Mouse (Mus musculus) MEL (cell line): ENCODE measurements around the gene Izumo1. TPM values are rescaled to one million over a fixed set of nuclear protein-coding genes. Genes with fewer than 3 reads are reported as not detected.
"Not testable (repeated sequence)": the region's sequence is repeated elsewhere in the genome, so short reads cannot be mapped to it uniquely, and the experiment has no call there.

Experiments used
- DNase-seq: peaks from one replicate; pipeline ENCODE4 v3.0.0; 2011; ENCODE audit warnings: low read depth, low spot score
- H3K27ac ChIP-seq: 2 replicates; pipeline ENCODE4 v1.5.1; 2012; ENCODE audit warnings: low read depth, mild to moderate bottlenecking, control low read depth, low read length, moderate library complexity; ENCODE audit not compliant: control insufficient read depth
- H3K27me3 ChIP-seq, 2 experiments: fragments of 150-350 bp in 1 of 2; sonication (generic) in 1 of 2; 2 replicates each; pipeline ENCODE4 v1.6.1; 2012; ENCODE audit warnings: low read length in 2 of 2, mild to moderate bottlenecking in 2 of 2, improper control_type of control experiment in 1 of 2, moderate library complexity in 1 of 2; ENCODE audit not compliant: insufficient read depth in 2 of 2, control insufficient read depth in 1 of 2
- H3K36me3 ChIP-seq, 2 experiments: 2 replicates each; pipeline ENCODE4 v1.6.1; 2012 to 2014; ENCODE audit warnings: low read length in 2 of 2, improper control_type of control experiment in 1 of 2, inconsistent platforms in 1 of 2, mild to moderate bottlenecking in 1 of 2; ENCODE audit not compliant: insufficient read depth in 2 of 2, control insufficient read depth in 1 of 2
- H3K4me1 ChIP-seq, 2 experiments: fragments of 150-350 bp in 1 of 2; sonication (generic) in 1 of 2; 2 replicates each; pipeline ENCODE4 v1.6.1; 2012; ENCODE audit warnings: low read length in 2 of 2, improper control_type of control experiment in 1 of 2, mild to moderate bottlenecking in 1 of 2; ENCODE audit not compliant: insufficient read depth in 2 of 2, control insufficient read depth in 1 of 2
- H3K4me3 ChIP-seq, 2 experiments: fragments of 150-350 bp in 1 of 2; sonication (generic) in 1 of 2; 2 replicates each; pipeline ENCODE4 v1.5.1; 2012; ENCODE audit warnings: low read depth in 2 of 2, low read length in 2 of 2, mild to moderate bottlenecking in 2 of 2, moderate library complexity in 2 of 2, control low read depth in 1 of 2, improper control_type of control experiment in 1 of 2; ENCODE audit not compliant: control insufficient read depth in 1 of 2, insufficient read depth in 1 of 2
- H3K79me2 ChIP-seq: 2 replicates; pipeline ENCODE4 v1.6.1; 2012; ENCODE audit warnings: mild to moderate bottlenecking, low read length, moderate library complexity; ENCODE audit not compliant: control insufficient read depth, poor library complexity, insufficient read depth
- H3K9ac ChIP-seq: 2 replicates; pipeline ENCODE4 v1.6.1; 2012; ENCODE audit warnings: low read depth, mild to moderate bottlenecking, control low read depth, low read length, moderate library complexity; ENCODE audit not compliant: control insufficient read depth, poor library complexity, severe bottlenecking
- H3K9me3 ChIP-seq: fragments of 150-350 bp; sonication (generic); replicated peaks from 2 replicates; pipeline ENCODE4 v1.6.1; 2012; ENCODE audit warnings: mild to moderate bottlenecking, low read length, improper control_type of control experiment, moderate library complexity; ENCODE audit not compliant: insufficient read depth
- BHLHE40 ChIP-seq: IDR thresholded peaks from 2 replicates; pipeline ENCODE4 v1.6.1; 2012; ENCODE audit warnings: low read depth, mild to moderate bottlenecking, inconsistent platforms, low read length, improper control_type of control experiment, borderline replicate concordance
- CHD1 ChIP-seq: IDR thresholded peaks from 2 replicates; pipeline ENCODE4 v1.6.1; 2012; ENCODE audit warnings: low read depth, mild to moderate bottlenecking, inconsistent platforms, low read length, improper control_type of control experiment
- CHD2 ChIP-seq: IDR thresholded peaks from 2 replicates; pipeline ENCODE4 v1.6.1; 2011; ENCODE audit warnings: low read length, improper control_type of control experiment
- ELF1 ChIP-seq: IDR thresholded peaks from 2 replicates; pipeline ENCODE4 v1.6.1; 2014; ENCODE audit warnings: low read depth, mild to moderate bottlenecking, inconsistent platforms, low read length, improper control_type of control experiment, moderate library complexity
- EP300 ChIP-seq, 2 experiments: IDR thresholded peaks; 2 replicates each; pipeline ENCODE4 v1.6.1; 2011; ENCODE audit warnings: improper control_type of control experiment in 2 of 2, low read length in 2 of 2, low read depth in 1 of 2, mild to moderate bottlenecking in 1 of 2
- GATA1 ChIP-seq: IDR thresholded peaks from 2 replicates; pipeline ENCODE4 v1.6.1; 2011; ENCODE audit warnings: low read depth, low read length, improper control_type of control experiment
- HCFC1 ChIP-seq: IDR thresholded peaks from 2 replicates; pipeline ENCODE4 v1.6.1; 2012; ENCODE audit warnings: low read depth, mild to moderate bottlenecking, inconsistent platforms, low read length, improper control_type of control experiment, moderate library complexity
- JUND ChIP-seq: IDR thresholded peaks from 2 replicates; pipeline ENCODE4 v1.6.1; 2011; ENCODE audit warnings: low read depth, mild to moderate bottlenecking, improper control_type of control experiment, low read length
- MAFK ChIP-seq: IDR thresholded peaks from 2 replicates; pipeline ENCODE4 v1.6.1; 2011; ENCODE audit warnings: low read depth, mild to moderate bottlenecking, low read length, improper control_type of control experiment, borderline replicate concordance
- MAX ChIP-seq: IDR thresholded peaks from 2 replicates; pipeline ENCODE4 v1.6.1; 2011; ENCODE audit warnings: low read length, improper control_type of control experiment
- MAZ ChIP-seq: IDR thresholded peaks from 2 replicates; pipeline ENCODE4 v1.6.1; 2012; ENCODE audit warnings: low read depth, mild to moderate bottlenecking, inconsistent platforms, low read length, improper control_type of control experiment
- MXI1 ChIP-seq: IDR thresholded peaks from 2 replicates; pipeline ENCODE4 v1.6.1; 2011; ENCODE audit warnings: mild to moderate bottlenecking, low read depth, low read length, improper control_type of control experiment
- MYB ChIP-seq: IDR thresholded peaks from 2 replicates; pipeline ENCODE4 v1.6.1; 2011; ENCODE audit warnings: mild to moderate bottlenecking, low read depth, low read length, improper control_type of control experiment
- MYC ChIP-seq: IDR thresholded peaks from 2 replicates; pipeline ENCODE4 v1.6.1; 2011; ENCODE audit warnings: low read depth, mild to moderate bottlenecking, low read length, improper control_type of control experiment, moderate library complexity
- NELFE ChIP-seq: IDR thresholded peaks from 2 replicates; pipeline ENCODE4 v1.6.1; 2011; ENCODE audit warnings: low read depth, low read length, improper control_type of control experiment
- POLR2A ChIP-seq, 2 experiments: IDR thresholded peaks; 2 replicates each; pipeline ENCODE4 v1.6.1; 2011 to 2012; ENCODE audit warnings: low read length in 2 of 2, mild to moderate bottlenecking in 2 of 2, control low read depth in 1 of 2, improper control_type of control experiment in 1 of 2, low read depth in 1 of 2, moderate library complexity in 1 of 2; ENCODE audit not compliant: control insufficient read depth in 1 of 2, insufficient read depth in 1 of 2, poor library complexity in 1 of 2
- POLR2AphosphoS5 ChIP-seq: IDR thresholded peaks from 2 replicates; pipeline ENCODE4 v1.6.1; 2012; ENCODE audit warnings: low read depth, borderline replicate concordance, mild to moderate bottlenecking, inconsistent platforms, low read length, moderate library complexity, mixed read lengths
- SIN3A ChIP-seq: IDR thresholded peaks from 2 replicates; pipeline ENCODE4 v1.6.1; 2012; ENCODE audit warnings: low read length, improper control_type of control experiment, inconsistent platforms
- SMC3 ChIP-seq: IDR thresholded peaks from 2 replicates; pipeline ENCODE4 v1.6.1; 2011; ENCODE audit warnings: low read depth, low read length, improper control_type of control experiment
- TCF12 ChIP-seq: IDR thresholded peaks from 2 replicates; pipeline ENCODE4 v1.6.1; 2014; ENCODE audit warnings: low read depth, mild to moderate bottlenecking, inconsistent platforms, low read length, improper control_type of control experiment, moderate library complexity
- UBTF ChIP-seq: IDR thresholded peaks from 2 replicates; pipeline ENCODE4 v1.6.1; 2012; ENCODE audit warnings: low read depth, mild to moderate bottlenecking, inconsistent platforms, low read length, improper control_type of control experiment, moderate library complexity, borderline replicate concordance; ENCODE audit not compliant: insufficient read depth
- USF1 ChIP-seq: IDR thresholded peaks from 2 replicates; pipeline ENCODE4 v1.6.1; 2014; ENCODE audit warnings: low read depth, mild to moderate bottlenecking, inconsistent platforms, low read length, improper control_type of control experiment, moderate library complexity
- ZC3H11A ChIP-seq: IDR thresholded peaks from 2 replicates; pipeline ENCODE4 v1.6.1; 2012; ENCODE audit warnings: low read depth, mild to moderate bottlenecking, inconsistent platforms, low read length, improper control_type of control experiment
- ZKSCAN1 ChIP-seq: IDR thresholded peaks from 2 replicates; pipeline ENCODE4 v1.6.1; 2012; ENCODE audit warnings: low read depth, mild to moderate bottlenecking, inconsistent platforms, low read length, improper control_type of control experiment, moderate library complexity
- polyA plus RNA-seq, 2 experiments: library from polyadenylated mRNA; stranded (reverse) in 1 of 2; unstranded in 1 of 2; fragments of >175 nt in 1 of 2; fragments of >200 nt in 1 of 2; gene quantifications; 2 replicates each; pipeline versions ENCODE4 v1.2.1 to v1.2.4; 2012; ENCODE audit warnings: low replicate concordance in 2 of 2, low read depth in 1 of 2; ENCODE audit not compliant: insufficient read length in 2 of 2, insufficient read depth in 1 of 2, missing spikeins in 1 of 2
- total RNA-seq: library from RNA; depleted of rRNA; stranded (reverse); fragments of 300-350 nt; gene quantifications from 2 replicates; pipeline ENCODE4 v1.2.3, GENCODE M21; 2012

Izumo1 gene
- total and polyA plus RNA-seq, 3 experiments = 0.04 TPM; not detected in 2

- Histone ChIP-seq H3K36me3 (no peaks in the 10 kb centered on the region), H3K9ac (no peak overlapping the region), H3K4me3 (no peak overlapping the region), H3K4me1 (no peaks in the 10 kb centered on the region), H3K9me3 (no peaks in the 10 kb centered on the region), H3K79me2 (no peaks in the 10 kb centered on the region), H3K27me3 (peaks cover 0 to 1% of the 10 kb centered on the region in 2 experiments; a peak in 1 of 4 replicates), H3K27ac (no peak overlapping the region)
- DNase-seq = no peak
- TF ChIP-seq POLR2A (IDR thresholded peaks at IDR 0.05; ENCODE audit: control insufficient read depth in 1 of 2, insufficient read depth in 1 of 2, low read depth in 1 of 2, low read length in 2 of 2, poor library complexity in 1 of 2) = no peak
- no peak for TF ChIP-seq MAFK
- TF ChIP-seq CHD2 = no peak
- TF ChIP-seq MYC = no peak
- TF ChIP-seq JUND = no peak
- no peak for TF ChIP-seq ELF1
- no peak for TF ChIP-seq UBTF
- no peak for TF ChIP-seq MAX
- no peak for TF ChIP-seq GATA1
- no peak for TF ChIP-seq MXI1
- TF ChIP-seq EP300 (IDR thresholded peaks at IDR 0.05; ENCODE audit: low read depth in 1 of 2, low read length in 2 of 2) = no peak
- no peak for TF ChIP-seq SIN3A
- no peak for TF ChIP-seq ZC3H11A
- TF ChIP-seq HCFC1 = no peak
- TF ChIP-seq MAZ = no peak
- TF ChIP-seq, all 39 proteins: peak for 0
Observed at GRCm38 (mm10) chr7:45646671-45647070, 25.1 kb downstream of the Izumo1 start.

- DNase-seq = no peak
- Histone ChIP-seq H3K4me1 (no peaks in the 10 kb centered on the region), H3K36me3 (no peaks in the 10 kb centered on the region), H3K27me3 (peaks cover 0 to 1% of the 10 kb centered on the region in 2 experiments; a peak in 1 of 4 replicates), H3K4me3 (no peak overlapping the region), H3K27ac (no peak overlapping the region), H3K9me3 (no peaks in the 10 kb centered on the region), H3K9ac (no peak overlapping the region), H3K79me2 (no peaks in the 10 kb centered on the region)
- TF ChIP-seq MYB = no peak
- no peak for TF ChIP-seq CHD1
- no peak for TF ChIP-seq SMC3
- no peak for TF ChIP-seq TCF12
- TF ChIP-seq BHLHE40 = no peak
- TF ChIP-seq HCFC1 = no peak
- no peak for TF ChIP-seq ZKSCAN1
- no peak for TF ChIP-seq NELFE
- TF ChIP-seq POLR2A (IDR thresholded peaks at IDR 0.05; ENCODE audit: control insufficient read depth in 1 of 2, insufficient read depth in 1 of 2, low read depth in 1 of 2, low read length in 2 of 2, poor library complexity in 1 of 2) = no peak
- no peak for TF ChIP-seq USF1
- TF ChIP-seq MAFK = no peak
- TF ChIP-seq POLR2AphosphoS5 = no peak
Observed at GRCm38 (mm10) chr7:45649351-45649750, 27.7 kb downstream of the Izumo1 start.

DNA sequence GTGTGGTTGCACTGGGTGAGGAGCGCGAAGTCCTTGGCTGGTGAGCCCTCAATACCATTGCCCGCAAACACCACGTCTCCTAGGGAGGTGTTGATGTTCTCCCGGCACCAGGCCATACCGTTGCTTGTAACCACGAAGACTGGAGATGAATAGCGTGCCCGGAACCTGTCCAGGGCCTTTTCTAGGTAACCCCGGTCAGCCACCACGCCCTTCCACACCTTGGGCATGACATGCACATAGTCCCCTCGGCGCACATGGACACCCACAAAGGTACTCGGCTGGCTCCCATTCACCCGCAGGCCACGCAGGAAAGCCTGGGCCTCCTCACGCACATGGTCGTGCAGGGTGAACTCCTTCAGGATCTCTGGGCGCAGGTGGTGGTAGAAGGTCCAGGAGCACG lies 28.9 kb downstream of the Izumo1 start:
- H3K9ac ChIP-seq, H3K27me3 ChIP-seq, H3K36me3 ChIP-seq, H3K79me2 ChIP-seq, H3K27ac ChIP-seq, H3K4me1 ChIP-seq, H3K4me3 ChIP-seq, H3K9me3 ChIP-seq, DNase-seq: not testable (repeated sequence)
